Mouse (Mus musculus): Measurements from ENCODE around the gene Zfp59.
"Not testable (repeated sequence)": the region's sequence is repeated elsewhere in the genome, so short reads cannot be mapped to it uniquely, and the experiment has no call there.

DNA sequence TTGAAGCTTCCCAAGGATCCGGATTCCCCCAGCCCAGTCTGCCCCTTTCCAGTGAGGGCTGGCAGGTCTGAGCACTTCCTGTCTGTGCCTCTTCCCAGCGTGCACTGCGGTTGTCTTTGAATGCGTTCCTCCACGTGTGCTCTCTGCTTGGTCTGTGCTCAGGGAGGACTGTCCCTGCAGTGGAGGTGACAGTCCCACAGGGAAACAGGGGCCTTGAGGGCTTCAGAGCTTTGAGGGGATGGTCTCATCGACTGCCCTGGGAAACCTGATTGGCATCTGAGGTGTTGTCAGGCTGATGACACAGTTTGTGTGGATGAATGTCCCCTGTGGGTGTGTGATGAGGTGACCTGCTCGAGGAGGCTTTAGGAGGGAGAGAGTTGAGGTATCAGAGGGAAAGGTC is 31.1 kb upstream of the Zfp59 start:
- TF ChIP-seq CTCF (IDR thresholded peaks at IDR 0.05; ENCODE audit: extremely low read depth, insufficient read depth, insufficient read length, insufficient replicate concordance); POLR2A (IDR thresholded peaks at IDR 0.05; ENCODE audit: low read depth, low read length): not testable (repeated sequence)
